Mouse (Mus musculus) heart, postnatal 0 days (tissue): ENCODE results near the gene Slc31a2.

ENCODE experiments used
- CTCF ChIP-seq: IDR thresholded peaks from 2 replicates; pipeline ENCODE4 v1.5.1; 2016; ENCODE audit warnings: antibody characterized with exemption, control low read depth, low read depth
- EP300 ChIP-seq: IDR thresholded peaks from 2 replicates; pipeline ENCODE4 v1.6.1; 2016; ENCODE audit warnings: antibody characterized with exemption, low read depth

GRCm38 (mm10) chr4:62326111-62326510 is 63.7 kb downstream of the Slc31a2 start:
- no peak for TF ChIP-seq EP300
- TF ChIP-seq CTCF, result no peak
